Mouse (Mus musculus): Measurements from ENCODE around the gene Clec3b.

DNA sequence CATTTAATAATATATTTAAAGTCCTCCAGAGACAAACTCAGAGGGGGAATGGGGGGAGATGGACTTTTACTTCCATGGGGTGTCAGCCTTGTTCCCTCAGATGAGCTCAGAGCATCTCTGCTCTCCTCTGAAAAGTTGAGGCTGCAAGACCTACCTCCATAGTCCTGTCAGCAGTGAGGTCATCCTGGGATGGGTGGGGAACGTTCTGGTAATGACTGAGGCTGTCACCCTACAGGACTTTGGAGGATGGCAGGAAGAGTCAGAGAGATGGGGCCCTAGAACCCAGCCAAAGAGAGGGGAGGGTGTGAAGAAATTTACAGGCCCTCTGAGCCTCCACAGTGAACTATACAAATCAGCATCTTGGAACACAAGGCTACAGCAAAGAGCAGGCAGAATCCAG lies 815 bp downstream of the Clec3b start:
- TF ChIP-seq CHD2 (IDR thresholded peaks at IDR 0.05; ENCODE audit: low read depth, low read length) (no peak), ZC3H11A (IDR thresholded peaks at IDR 0.05; ENCODE audit: borderline replicate concordance, low read depth, low read length) (no peak)
